ENCODE assay signal across 7 mouse cellular contexts in genomic region chr7:68129077-68129511, GRCm38 (mm10).
DNase-seq lines count a peak whose midpoint lies in the region; ATAC-seq and TF ChIP-seq lines count a peak whose summit lies in the region.

No protein-coding gene starts in this region.

- peak overlapping the region; percentile 58 for H3K9ac ChIP-seq in embryonic facial prominence, embryonic 11.5 days (replicated peaks; ENCODE audit: low read length)
- peak overlapping the region; percentile 58 for H3K9ac ChIP-seq in limb, embryonic 12.5 days (replicated peaks)
- H3K9ac ChIP-seq in midbrain, embryonic 15.5 days: peak overlapping the region; percentile 67

- peak overlapping the region; percentile 66 for H3K27ac ChIP-seq in embryonic facial prominence, embryonic 11.5 days (replicated peaks; ENCODE audit: low read depth, low read length)
- peak overlapping the region; percentile 88 for H3K27ac ChIP-seq in kidney, adult 2 months (ENCODE audit: insufficient read depth, low read depth, low read length)
- H3K27ac ChIP-seq in limb, embryonic 12.5 days: peak overlapping the region; percentile 82
- peak overlapping the region; percentile 96 for H3K27ac ChIP-seq in midbrain, embryonic 15.5 days
- H3K27ac ChIP-seq in spleen, adult 2 months (ENCODE audit: insufficient read depth, low read length): peak overlapping the region; percentile 77

- TF ChIP-seq POLR2A in kidney, adult 2 months (IDR thresholded peaks at IDR 0.05; ENCODE audit: low read depth, low read length): no peak
- TF ChIP-seq POLR2A in spleen, adult 2 months (IDR thresholded peaks at IDR 0.05; ENCODE audit: low read depth, low read length): no peak

- H3K36me3 ChIP-seq in embryonic facial prominence, embryonic 11.5 days (replicated peaks; ENCODE audit: control insufficient read depth, insufficient read depth, low read depth, low read length): no peaks in the 10 kb centered on the region
- no peaks in the 10 kb centered on the region for H3K36me3 ChIP-seq in kidney, adult 2 months (ENCODE audit: control insufficient read depth, insufficient read depth, low read length)
- no peaks in the 10 kb centered on the region for H3K36me3 ChIP-seq in limb, embryonic 12.5 days
- H3K36me3 ChIP-seq in midbrain, embryonic 15.5 days (replicated peaks): no peaks in the 10 kb centered on the region
- no peaks in the 10 kb centered on the region for H3K36me3 ChIP-seq in spleen, adult 2 months (ENCODE audit: control insufficient read depth, insufficient read depth, low read length)

- DNase-seq in adrenal gland, postnatal 14 days: peak; percentile 99
- DNase-seq in embryonic facial prominence, embryonic 11.5 days (ENCODE audit: low spot score): peak; percentile 98
- peak; percentile 99 to 100 for DNase-seq in heart, adult 18-20 months
- peak; percentile 100 for DNase-seq in kidney, adult 2 months
- peak; percentile 89 to 92 for DNase-seq in spleen, adult 2 months (ENCODE audit: low read depth in 1 of 2, low spot score in 2 of 2)

- H3K27me3 ChIP-seq in embryonic facial prominence, embryonic 11.5 days (ENCODE audit: control insufficient read depth, insufficient read depth, low read length): no peaks in the 10 kb centered on the region
- no peaks in the 10 kb centered on the region for H3K27me3 ChIP-seq in kidney, adult 2 months (replicated peaks; ENCODE audit: control insufficient read depth, insufficient read depth, low read length)
- H3K27me3 ChIP-seq in limb, embryonic 12.5 days: no peaks in the 10 kb centered on the region
- no peaks in the 10 kb centered on the region for H3K27me3 ChIP-seq in midbrain, embryonic 15.5 days (replicated peaks)
- no peaks in the 10 kb centered on the region for H3K27me3 ChIP-seq in spleen, adult 2 months (ENCODE audit: control insufficient read depth, insufficient read depth, low read length)

- H3K4me1 ChIP-seq in embryonic facial prominence, embryonic 11.5 days (ENCODE audit: control insufficient read depth, insufficient read depth, low read length): peaks cover 5% of the 10 kb centered on the region
- peaks cover 30% of the 10 kb centered on the region for H3K4me1 ChIP-seq in kidney, adult 2 months (ENCODE audit: control insufficient read depth, insufficient read depth, low read length)
- H3K4me1 ChIP-seq in limb, embryonic 12.5 days (replicated peaks): peaks cover 54% of the 10 kb centered on the region
- H3K4me1 ChIP-seq in midbrain, embryonic 15.5 days: peaks cover 39% of the 10 kb centered on the region
- no peaks in the 10 kb centered on the region; the same call in 1 of the 2 replicates for H3K4me1 ChIP-seq in spleen, adult 2 months (ENCODE audit: control insufficient read depth, insufficient read depth, insufficient read length)

- no peak for TF ChIP-seq CTCF in kidney, adult 2 months (conservative IDR thresholded peaks at IDR 0.05; ENCODE audit: insufficient read depth, insufficient read length, low read depth, low read length)
- TF ChIP-seq CTCF in spleen, adult 2 months (IDR thresholded peaks at IDR 0.05; ENCODE audit: extremely low read depth, insufficient read depth, insufficient read length, insufficient replicate concordance): no peak

- peak overlapping the region; percentile 73 for H3K4me2 ChIP-seq in embryonic facial prominence, embryonic 11.5 days (ENCODE audit: low read depth, low read length)
- H3K4me2 ChIP-seq in limb, embryonic 12.5 days: peak overlapping the region; percentile 74
- H3K4me2 ChIP-seq in midbrain, embryonic 15.5 days: peak overlapping the region; percentile 70

- H3K4me3 ChIP-seq in embryonic facial prominence, embryonic 11.5 days (ENCODE audit: low read depth, low read length): peak overlapping the region; percentile 65
- H3K4me3 ChIP-seq in kidney, adult 2 months (ENCODE audit: insufficient read depth, low read depth, low read length): peak overlapping the region; percentile 64
- H3K4me3 ChIP-seq in limb, embryonic 12.5 days (replicated peaks): peak overlapping the region; percentile 51
- H3K4me3 ChIP-seq in midbrain, embryonic 15.5 days: peak overlapping the region; percentile 59
- peak overlapping the region; percentile 69 for H3K4me3 ChIP-seq in spleen, adult 2 months (ENCODE audit: extremely low read depth, insufficient read depth, insufficient read length)

- 0% methylated on average over 19 of the region's 19 CpGs for WGBS in embryonic facial prominence, embryonic 11.5 days
- under 1% methylated on average over 19 of the region's 19 CpGs for WGBS in kidney, adult 2 months
- WGBS in limb, embryonic 12.5 days: 1% methylated on average over 19 of the region's 19 CpGs
- WGBS in midbrain, embryonic 15.5 days: under 1% methylated on average over 19 of the region's 19 CpGs
- WGBS in spleen, adult 2 months: under 1% methylated on average over 19 of the region's 19 CpGs

- ATAC-seq in embryonic facial prominence, embryonic 11.5 days (replicated peaks; ENCODE audit: insufficient number of reproducible peaks, low FRiP score, low TSS enrichment, low read depth): peak; percentile 84
- peak; percentile 85 for ATAC-seq in limb, embryonic 12.5 days (ENCODE audit: insufficient number of reproducible peaks, insufficient read depth, low FRiP score, low TSS enrichment, low read depth)
- peak; percentile 96 for ATAC-seq in midbrain, embryonic 15.5 days (replicated peaks)

- H3K9me3 ChIP-seq in embryonic facial prominence, embryonic 11.5 days (replicated peaks; ENCODE audit: control insufficient read depth, low read length): no peaks in the 10 kb centered on the region
- H3K9me3 ChIP-seq in limb, embryonic 12.5 days: no peaks in the 10 kb centered on the region
- no peaks in the 10 kb centered on the region for H3K9me3 ChIP-seq in midbrain, embryonic 15.5 days

Comparison
In these comparisons a context has a peak if more than half of its experiments do, and no peak if none do; other contexts are left out.
1. Peak in every context shown above with its lines: DNase-seq, ATAC-seq, H3K4me3 ChIP-seq and H3K27ac ChIP-seq.